Comparison of ENCODE assay signal across 19 mouse cellular contexts in genomic region chr2:29852957-29853485, GRCm38 (mm10). TPM values are rescaled to one million over a fixed set of nuclear protein-coding genes. Genes with fewer than 3 reads are reported as not detected.
DNase-seq lines count a peak whose midpoint lies in the region; ATAC-seq and TF ChIP-seq lines count a peak whose summit lies in the region.
"Had no signal": no experiment of that assay in that cellular context is flagged by ENCODE, and none has a peak within 500 bp of the region (broad histone marks: within the 10 kb centered on the region; RNA-seq: fewer than 3 reads in every experiment).

No protein-coding gene starts in this region.

- H3K9ac ChIP-seq in forebrain, embryonic 13.5 days: peak overlapping the region; percentile 34; the same call in 1 of the 2 replicates
- no peak overlapping the region for H3K9ac ChIP-seq in forebrain, embryonic 15.5 days (replicated peaks)
- no peak overlapping the region for H3K9ac ChIP-seq in embryonic facial prominence, embryonic 14.5 days (ENCODE audit: low read depth, low read length)
- peak overlapping the region; percentile 19 for H3K9ac ChIP-seq in neural tube, embryonic 11.5 days (ENCODE audit: low read length)
- H3K9ac ChIP-seq: embryonic facial prominence, embryonic 12.5 days; liver, embryonic 14.5 days had no signal

- H3K9me3 ChIP-seq in forebrain, embryonic 13.5 days (replicated peaks): no peaks in the 10 kb centered on the region
- H3K9me3 ChIP-seq in forebrain, embryonic 15.5 days: no peaks in the 10 kb centered on the region
- no peaks in the 10 kb centered on the region for H3K9me3 ChIP-seq in embryonic facial prominence, embryonic 14.5 days (ENCODE audit: control insufficient read depth, low read length)
- no peaks in the 10 kb centered on the region for H3K9me3 ChIP-seq in neural tube, embryonic 11.5 days (ENCODE audit: control insufficient read depth, low read length)
- H3K9me3 ChIP-seq: embryonic facial prominence, embryonic 12.5 days; heart, embryonic 10.5 days had no signal

- no peak overlapping the region for H3K27ac ChIP-seq in forebrain, embryonic 13.5 days
- H3K27ac ChIP-seq in forebrain, embryonic 15.5 days (replicated peaks): no peak overlapping the region
- H3K27ac ChIP-seq in cortical plate, adult 2 months (ENCODE audit: insufficient read depth, low read length): peak overlapping the region; percentile 51; the same call in 1 of the 2 replicates
- H3K27ac ChIP-seq in embryonic facial prominence, embryonic 14.5 days (replicated peaks; ENCODE audit: low read depth, low read length): peak overlapping the region; percentile 44; the same call in 1 of the 2 replicates
- H3K27ac ChIP-seq in neural tube, embryonic 11.5 days (ENCODE audit: low read depth, low read length): peak overlapping the region; percentile 90
- H3K27ac ChIP-seq: embryonic facial prominence, embryonic 12.5 days; heart, embryonic 10.5 days; left cerebral cortex, adult 2 months; liver, embryonic 14.5 days had no signal

- no peak for TF ChIP-seq CTCF in cortical plate, adult 2 months (IDR thresholded peaks at IDR 0.05; ENCODE audit: extremely low read depth, insufficient read depth, low read length)

- H3K4me1 ChIP-seq in forebrain, embryonic 13.5 days: peaks cover 11% of the 10 kb centered on the region; the same call in 1 of the 2 replicates
- 0 out of 2 replicates have a peak, but pooled peaks cover 6% of the 10 kb centered on the region for H3K4me1 ChIP-seq in forebrain, embryonic 15.5 days
- H3K4me1 ChIP-seq in cortical plate, adult 2 months (ENCODE audit: control insufficient read depth, insufficient read depth, low read length): no peaks in the 10 kb centered on the region
- H3K4me1 ChIP-seq in embryonic facial prominence, embryonic 14.5 days (ENCODE audit: control insufficient read depth, insufficient read depth, low read length): no peaks in the 10 kb centered on the region; the same call in 1 of the 2 replicates
- H3K4me1 ChIP-seq in neural tube, embryonic 11.5 days (ENCODE audit: control insufficient read depth, insufficient read depth, low read length): peaks cover 55% of the 10 kb centered on the region

- 33% methylated on average over 4 of the region's 4 CpGs for WGBS in forebrain, embryonic 13.5 days
- WGBS in forebrain, embryonic 15.5 days: 27% methylated on average over 4 of the region's 4 CpGs
- 57% methylated on average over 4 of the region's 4 CpGs for WGBS in embryonic facial prominence, embryonic 14.5 days
- 31% methylated on average over 4 of the region's 4 CpGs for WGBS in neural tube, embryonic 11.5 days

- H3K27me3 ChIP-seq in forebrain, embryonic 13.5 days: peaks cover 69% of the 10 kb centered on the region
- peaks cover 8% of the 10 kb centered on the region; the same call in 1 of the 2 replicates for H3K27me3 ChIP-seq in forebrain, embryonic 15.5 days
- H3K27me3 ChIP-seq in embryonic facial prominence, embryonic 14.5 days (replicated peaks; ENCODE audit: control insufficient read depth, insufficient read depth, low read length): peaks cover 7% of the 10 kb centered on the region; the same call in 1 of the 2 replicates
- no peaks in the 10 kb centered on the region for H3K27me3 ChIP-seq in neural tube, embryonic 11.5 days (ENCODE audit: control insufficient read depth, insufficient read depth, low read length)
- H3K27me3 ChIP-seq: CH12.LX had no signal

- TF ChIP-seq POLR2A in cortical plate, adult 2 months (IDR thresholded peaks at IDR 0.05; ENCODE audit: extremely low read depth, insufficient read depth, low read length): no peak

- no peak for ATAC-seq in forebrain, embryonic 13.5 days
- ATAC-seq in forebrain, embryonic 15.5 days (replicated peaks): no peak
- ATAC-seq in embryonic facial prominence, embryonic 14.5 days (ENCODE audit: low read depth): no peak
- ATAC-seq in neural tube, embryonic 11.5 days (ENCODE audit: insufficient read depth, low FRiP score, low TSS enrichment): no peak

- no peaks in the 10 kb centered on the region for H3K36me3 ChIP-seq in forebrain, embryonic 13.5 days (ENCODE audit: poor library complexity, severe bottlenecking)
- H3K36me3 ChIP-seq in forebrain, embryonic 15.5 days: no peaks in the 10 kb centered on the region
- H3K36me3 ChIP-seq in embryonic facial prominence, embryonic 14.5 days (ENCODE audit: control insufficient read depth, insufficient read depth, low read length): no peaks in the 10 kb centered on the region
- no peaks in the 10 kb centered on the region for H3K36me3 ChIP-seq in neural tube, embryonic 11.5 days (ENCODE audit: control insufficient read depth, insufficient read depth, low read length)
- H3K36me3 ChIP-seq: embryonic facial prominence, embryonic 12.5 days; heart, embryonic 10.5 days had no signal

- H3K4me3 ChIP-seq in forebrain, embryonic 13.5 days: no peak overlapping the region
- H3K4me3 ChIP-seq in forebrain, embryonic 15.5 days: no peak overlapping the region
- no peak overlapping the region for H3K4me3 ChIP-seq in cortical plate, adult 2 months (ENCODE audit: insufficient read depth, low read length)
- no peak overlapping the region for H3K4me3 ChIP-seq in embryonic facial prominence, embryonic 14.5 days (ENCODE audit: low read depth, low read length)
- H3K4me3 ChIP-seq in neural tube, embryonic 11.5 days (ENCODE audit: low read depth, low read length): no peak overlapping the region
- H3K4me3 ChIP-seq: embryonic facial prominence, embryonic 12.5 days; heart, embryonic 10.5 days; left cerebral cortex, adult 2 months; myocyte had no signal

- DNase-seq in embryonic facial prominence, embryonic 14.5 days (ENCODE audit: low spot score): no peak
- peak; percentile 56 for DNase-seq in neural tube, embryonic 11.5 days (ENCODE audit: low spot score)
- DNase-seq in kidney, postnatal 4 days: no peak
- no peak for DNase-seq in lung, postnatal 10 days
- DNase-seq: adrenal gland, adult 8-10 months; cerebellum, postnatal 10 days; gastrocnemius, postnatal 25 days; heart, postnatal 10 days; right cerebral cortex, postnatal 25 days; thymus, postnatal 14 days had no signal

- H3K4me2 ChIP-seq in forebrain, embryonic 13.5 days: no peak overlapping the region
- H3K4me2 ChIP-seq in forebrain, embryonic 15.5 days (replicated peaks): no peak overlapping the region
- no peak overlapping the region for H3K4me2 ChIP-seq in embryonic facial prominence, embryonic 14.5 days (ENCODE audit: low read depth, low read length)
- no peak overlapping the region for H3K4me2 ChIP-seq in neural tube, embryonic 11.5 days (ENCODE audit: low read depth)
- H3K4me2 ChIP-seq: embryonic facial prominence, embryonic 12.5 days had no signal

RNA-seq across cellular contexts. Expression of gene Cercam, which starts 15.9 kb away (rescaled TPM):
- polyA plus RNA-seq in forebrain, embryonic 13.5 days (2015; fragmentation: Nextera tagmentation; extraction: Ambion mirVana): 5.8 and 7.7 TPM in 2 replicates
- polyA plus RNA-seq in forebrain, embryonic 15.5 days (2015; fragmentation: Nextera tagmentation; extraction: Ambion mirVana): 6.8 and 7.2 TPM in 2 replicates
- polyA plus RNA-seq in cortical plate, adult 2 months (2012; rRNA removed): 18.4 and 21.0 TPM in 2 replicates
- 29.2 and 32.8 TPM in 2 replicates for polyA plus RNA-seq in embryonic facial prominence, embryonic 14.5 days (2014; fragmentation: Nextera tagmentation; extraction: Ambion mirVana)
- polyA plus RNA-seq in neural tube, embryonic 11.5 days (2014; fragmentation: Nextera tagmentation; extraction: Ambion mirVana): 17.5 and 20.2 TPM in 2 replicates

RNA-seq across cellular contexts. Expression of gene Urm1, which starts 33.1 kb away (rescaled TPM):
- 18.7 and 20.1 TPM in 2 replicates for polyA plus RNA-seq in forebrain, embryonic 13.5 days (2015; fragmentation: Nextera tagmentation; extraction: Ambion mirVana)
- polyA plus RNA-seq in forebrain, embryonic 15.5 days (2015; fragmentation: Nextera tagmentation; extraction: Ambion mirVana): 19.2 and 21.2 TPM in 2 replicates
- 68.6 and 75.0 TPM in 2 replicates for polyA plus RNA-seq in cortical plate, adult 2 months (2012; rRNA removed)
- polyA plus RNA-seq in embryonic facial prominence, embryonic 14.5 days (2014; fragmentation: Nextera tagmentation; extraction: Ambion mirVana): 20.3 and 21.6 TPM in 2 replicates
- polyA plus RNA-seq in neural tube, embryonic 11.5 days (2014; fragmentation: Nextera tagmentation; extraction: Ambion mirVana): 21.9 and 23.9 TPM in 2 replicates

RNA-seq across cellular contexts. Expression of gene Odf2, which starts 36.0 kb away (rescaled TPM):
- polyA plus RNA-seq in forebrain, embryonic 13.5 days (2015; fragmentation: Nextera tagmentation; extraction: Ambion mirVana): 77.4 and 91.8 TPM in 2 replicates
- 67.9 and 74.8 TPM in 2 replicates for polyA plus RNA-seq in forebrain, embryonic 15.5 days (2015; fragmentation: Nextera tagmentation; extraction: Ambion mirVana)
- 172 and 188 TPM in 2 replicates for polyA plus RNA-seq in cortical plate, adult 2 months (2012; rRNA removed)
- 35.6 and 42.4 TPM in 2 replicates for polyA plus RNA-seq in embryonic facial prominence, embryonic 14.5 days (2014; fragmentation: Nextera tagmentation; extraction: Ambion mirVana)
- polyA plus RNA-seq in neural tube, embryonic 11.5 days (2014; fragmentation: Nextera tagmentation; extraction: Ambion mirVana): 74.6 and 78.9 TPM in 2 replicates

RNA-seq across cellular contexts. Expression of gene Slc27a4, which starts 50.6 kb away (rescaled TPM):
- polyA plus RNA-seq in forebrain, embryonic 13.5 days (2015; fragmentation: Nextera tagmentation; extraction: Ambion mirVana): 18.6 and 20.3 TPM in 2 replicates
- 30.1 and 31.8 TPM in 2 replicates for polyA plus RNA-seq in forebrain, embryonic 15.5 days (2015; fragmentation: Nextera tagmentation; extraction: Ambion mirVana)
- 74.2 and 77.1 TPM in 2 replicates for polyA plus RNA-seq in cortical plate, adult 2 months (2012; rRNA removed)
- polyA plus RNA-seq in embryonic facial prominence, embryonic 14.5 days (2014; fragmentation: Nextera tagmentation; extraction: Ambion mirVana): 15.0 and 15.7 TPM in 2 replicates
- 20.5 and 20.8 TPM in 2 replicates for polyA plus RNA-seq in neural tube, embryonic 11.5 days (2014; fragmentation: Nextera tagmentation; extraction: Ambion mirVana)

Comparison
In these comparisons a context has a peak if more than half of its experiments do, and no peak if none do; other contexts are left out.
1. H3K9ac ChIP-seq: peak in forebrain, embryonic 13.5 days (single experiment) and neural tube, embryonic 11.5 days (single experiment); none in forebrain, embryonic 15.5 days (single experiment) and embryonic facial prominence, embryonic 14.5 days (single experiment).
2. H3K27ac ChIP-seq: peak in cortical plate, adult 2 months (single experiment), embryonic facial prominence, embryonic 14.5 days (single experiment) and neural tube, embryonic 11.5 days (single experiment); none in forebrain, embryonic 13.5 days (single experiment) and forebrain, embryonic 15.5 days (single experiment).